Mouse (Mus musculus): ENCODE data around the gene Erf. TPM values are rescaled to one million over a fixed set of nuclear protein-coding genes. Genes with fewer than 3 reads are reported as not detected.

The Erf gene
- polyA plus RNA-seq, 1 experiment from 2014 or later: 22.3 TPM

GRCm38 (mm10) chr7:25246079-25246758 is 4.3 kb downstream of the Erf start:
- Histone ChIP-seq H3K27me3 (no peaks in the 10 kb centered on the region), H3K4me1 (replicated peaks) (peaks cover 45% of the 10 kb centered on the region), H3K27ac (peak overlapping the region; percentile 99), H3K36me3 (peaks cover 45% of the 10 kb centered on the region), H3K9ac (replicated peaks) (peak overlapping the region; percentile 97; the same call in 1 of the 2 replicates), H3K4me3 (replicated peaks) (peak overlapping the region; percentile 95), H3K4me2 (peak overlapping the region; percentile 95), H3K9me3 (no peaks in the 10 kb centered on the region)
- no peak for ATAC-seq (ENCODE audit: insufficient number of reproducible peaks, insufficient read depth, low FRiP score, low TSS enrichment, low read depth)
- 60% methylated on average over 20 of the region's 20 CpGs for WGBS

GRCm38 (mm10) chr7:25244562-25245369 is 5.8 kb downstream of the Erf start:
- Histone ChIP-seq H3K4me3 (replicated peaks) (0 out of 2 replicates have a peak overlapping the region, but pooled peaks have one; percentile 4), H3K9ac (replicated peaks) (no peak overlapping the region), H3K4me2 (peak overlapping the region; percentile 95; the same call in 1 of the 2 replicates), H3K36me3 (peaks cover 55% of the 10 kb centered on the region), H3K27me3 (no peaks in the 10 kb centered on the region), H3K4me1 (replicated peaks) (peaks cover 46% of the 10 kb centered on the region), H3K27ac (peak overlapping the region; percentile 41; the same call in 1 of the 2 replicates), H3K9me3 (no peaks in the 10 kb centered on the region)
- WGBS: 86% methylated on average over 30 of the region's 30 CpGs
- no peak for ATAC-seq (ENCODE audit: insufficient number of reproducible peaks, insufficient read depth, low FRiP score, low TSS enrichment, low read depth)

GRCm38 (mm10) chr7:25243361-25243760 is 7.2 kb downstream of the Erf start:
- H3K36me3 ChIP-seq: peaks cover 55% of the 10 kb centered on the region
- H3K9me3 ChIP-seq: no peaks in the 10 kb centered on the region
- H3K27me3 ChIP-seq: no peaks in the 10 kb centered on the region
- 0 out of 2 replicates have a peak overlapping the region, but pooled peaks have one; percentile 23 for H3K27ac ChIP-seq
- ATAC-seq (ENCODE audit: insufficient number of reproducible peaks, insufficient read depth, low FRiP score, low TSS enrichment, low read depth): no peak
- H3K4me2 ChIP-seq: no peak overlapping the region
- no peak overlapping the region for H3K4me3 ChIP-seq (replicated peaks)
- peaks cover 58% of the 10 kb centered on the region for H3K4me1 ChIP-seq (replicated peaks)
- 92% methylated on average over 4 of the region's 4 CpGs for WGBS
- H3K9ac ChIP-seq (replicated peaks): no peak overlapping the region

- ATAC-seq (ENCODE audit: insufficient number of reproducible peaks, insufficient read depth, low FRiP score, low TSS enrichment, low read depth): no peak
- 22% methylated on average over 2 of the region's 2 CpGs for WGBS
- H3K36me3 ChIP-seq: peaks cover 49% of the 10 kb centered on the region
- 0 out of 2 replicates have a peak overlapping the region, but pooled peaks have one; percentile 11 for H3K4me3 ChIP-seq (replicated peaks)
- peaks cover 43% of the 10 kb centered on the region for H3K4me1 ChIP-seq (replicated peaks)
- no peak overlapping the region for H3K4me2 ChIP-seq
- peak overlapping the region; percentile 8 for H3K27ac ChIP-seq
- H3K27me3 ChIP-seq: no peaks in the 10 kb centered on the region
- H3K9me3 ChIP-seq: no peaks in the 10 kb centered on the region
- H3K9ac ChIP-seq (replicated peaks): no peak overlapping the region
These were observed 9.5 kb downstream of the Erf start for GRCm38 (mm10) chr7:25241062-25241461.

- no peak for ATAC-seq (ENCODE audit: insufficient number of reproducible peaks, insufficient read depth, low FRiP score, low TSS enrichment, low read depth)
- peaks cover 47% of the 10 kb centered on the region for H3K36me3 ChIP-seq
- no peak overlapping the region for H3K4me2 ChIP-seq
- H3K27me3 ChIP-seq: no peaks in the 10 kb centered on the region
- no peak overlapping the region for H3K9ac ChIP-seq (replicated peaks)
- WGBS: 63% methylated on average over 7 of the region's 7 CpGs
- peak overlapping the region; percentile 8 for H3K27ac ChIP-seq
- H3K9me3 ChIP-seq: no peaks in the 10 kb centered on the region
- H3K4me3 ChIP-seq (replicated peaks): no peak overlapping the region
- H3K4me1 ChIP-seq (replicated peaks): peaks cover 43% of the 10 kb centered on the region
These were observed 9.9 kb downstream of the Erf start for GRCm38 (mm10) chr7:25240631-25241030.

- H3K9me3 ChIP-seq: no peaks in the 10 kb centered on the region
- H3K4me2 ChIP-seq: peak overlapping the region; percentile 77
- no peak overlapping the region for H3K9ac ChIP-seq (replicated peaks)
- WGBS: 4% methylated on average over 30 of the region's 30 CpGs
- H3K27ac ChIP-seq: peak overlapping the region; percentile 82
- H3K4me3 ChIP-seq (replicated peaks): peak overlapping the region; percentile 96
- peaks cover 47% of the 10 kb centered on the region for H3K36me3 ChIP-seq
- peak; percentile 16; the same call in 1 of the 2 replicates for ATAC-seq (ENCODE audit: insufficient number of reproducible peaks, insufficient read depth, low FRiP score, low TSS enrichment, low read depth)
- H3K27me3 ChIP-seq: no peaks in the 10 kb centered on the region
- H3K4me1 ChIP-seq (replicated peaks): peaks cover 40% of the 10 kb centered on the region
These were observed 11.5 kb downstream of the Erf start for GRCm38 (mm10) chr7:25238829-25239623.

GRCm38 (mm10) chr7:25238015-25238706 is 12.4 kb downstream of the Erf start:
- peak overlapping the region; percentile 96 for H3K4me3 ChIP-seq (replicated peaks)
- peak overlapping the region; percentile 98; the same call in 1 of the 2 replicates for H3K9ac ChIP-seq (replicated peaks)
- H3K27me3 ChIP-seq: no peaks in the 10 kb centered on the region
- ATAC-seq (ENCODE audit: insufficient number of reproducible peaks, insufficient read depth, low FRiP score, low TSS enrichment, low read depth): peak; percentile 94
- H3K27ac ChIP-seq: peak overlapping the region; percentile 82
- WGBS: under 1% methylated on average over 23 of the region's 23 CpGs
- H3K36me3 ChIP-seq: peaks cover 47% of the 10 kb centered on the region
- H3K4me2 ChIP-seq: peak overlapping the region; percentile 77
- peaks cover 40% of the 10 kb centered on the region for H3K4me1 ChIP-seq (replicated peaks)
- H3K9me3 ChIP-seq: no peaks in the 10 kb centered on the region

- Histone ChIP-seq H3K36me3 (peaks cover 47% of the 10 kb centered on the region), H3K4me3 (replicated peaks) (peak within 1 kb of the TSS; percentile 96), H3K27me3 (no peaks in the 10 kb centered on the region), H3K9ac (replicated peaks) (peak within 1 kb of the TSS; percentile 98), H3K9me3 (no peaks in the 10 kb centered on the region), H3K4me2 (peak within 1 kb of the TSS; percentile 77), H3K27ac (peak within 1 kb of the TSS; percentile 82), H3K4me1 (replicated peaks) (peaks cover 40% of the 10 kb centered on the region)
- ATAC-seq (ENCODE audit: insufficient number of reproducible peaks, insufficient read depth, low FRiP score, low TSS enrichment, low read depth): peak; percentile 86
- under 1% methylated on average over 71 of the region's 76 CpGs for WGBS
These were observed 13.1 kb downstream of the Erf start, which contains the start of gene Gsk3a for GRCm38 (mm10) chr7:25237249-25238014. TSS of gene Gsk3a (minus strand) at chr7:25237851.

- ATAC-seq (ENCODE audit: insufficient number of reproducible peaks, insufficient read depth, low FRiP score, low TSS enrichment, low read depth): no peak
- Histone ChIP-seq H3K27ac (no peak overlapping the region), H3K9me3 (no peaks in the 10 kb centered on the region), H3K4me2 (no peak overlapping the region; the same call in none of the 2 replicates), H3K36me3 (peaks cover 56% of the 10 kb centered on the region), H3K4me3 (replicated peaks) (0 out of 2 replicates have a peak overlapping the region, but pooled peaks have one; percentile 96), H3K9ac (replicated peaks) (no peak overlapping the region), H3K27me3 (no peaks in the 10 kb centered on the region), H3K4me1 (replicated peaks) (peaks cover 36% of the 10 kb centered on the region)
- 82% methylated on average over 5 of the region's 5 CpGs for WGBS
These were observed 15.0 kb downstream of the Erf start for GRCm38 (mm10) chr7:25235526-25235925.

- Histone ChIP-seq H3K9me3 (no peaks in the 10 kb centered on the region), H3K4me2 (no peak overlapping the region), H3K4me3 (replicated peaks) (no peak overlapping the region), H3K27me3 (no peaks in the 10 kb centered on the region), H3K9ac (replicated peaks) (no peak overlapping the region), H3K36me3 (peaks cover 78% of the 10 kb centered on the region), H3K4me1 (replicated peaks) (peaks cover 22% of the 10 kb centered on the region), H3K27ac (no peak overlapping the region)
- 87% methylated on average over 2 of the region's 2 CpGs for WGBS
- no peak for ATAC-seq (ENCODE audit: insufficient number of reproducible peaks, insufficient read depth, low FRiP score, low TSS enrichment, low read depth)
These were observed 17.5 kb downstream of the Erf start for GRCm38 (mm10) chr7:25233061-25233460.

Data from limb, embryonic 12.5 days (tissue).